Mouse (Mus musculus) urinary bladder, postnatal 36 days (tissue): ENCODE data around the gene Coro2b.
"Not testable (repeated sequence)": the region's sequence is repeated elsewhere in the genome, so short reads cannot be mapped to it uniquely, and the experiment has no call there.

Experiments
- DNase-seq, 2 experiments: peaks; one replicate each; pipeline ENCODE4 v3.0.0; 2022; ENCODE audit warnings: low spot score in 2 of 2, mixed read lengths in 1 of 2

Gene Coro2b

GRCm38 (mm10) chr9:62474206-62474605 is 62.6 kb downstream of the Coro2b start:
- DNase-seq: no peak

GRCm38 (mm10) chr9:62471541-62472189 is 65.2 kb downstream of the Coro2b start:
- peak in 1 of 2 experiments; percentile 26 for DNase-seq

- no peak for DNase-seq
These were observed 65.8 kb downstream of the Coro2b start for GRCm38 (mm10) chr9:62471041-62471440.

GRCm38 (mm10) chr9:62470398-62470797 is 66.4 kb downstream of the Coro2b start:
- peak; percentile 51 to 80 for DNase-seq

GRCm38 (mm10) chr9:62469696-62470095 is 67.1 kb downstream of the Coro2b start:
- DNase-seq: no peak

- DNase-seq: no peak
These were observed 67.7 kb downstream of the Coro2b start for GRCm38 (mm10) chr9:62469143-62469542.

- no peak for DNase-seq
These were observed 69.4 kb downstream of the Coro2b start for GRCm38 (mm10) chr9:62467413-62467784.

- DNase-seq: no peak
These were observed 70.0 kb downstream of the Coro2b start for GRCm38 (mm10) chr9:62466742-62467412.

- no peak for DNase-seq
These were observed 70.8 kb downstream of the Coro2b start for GRCm38 (mm10) chr9:62466053-62466452.

- DNase-seq: no peak
These were observed 72.1 kb downstream of the Coro2b start for GRCm38 (mm10) chr9:62464727-62465126.

GRCm38 (mm10) chr9:62461766-62462165 is 75.1 kb downstream of the Coro2b start:
- no peak for DNase-seq

- no peak for DNase-seq
These were observed 75.7 kb downstream of the Coro2b start for GRCm38 (mm10) chr9:62461095-62461494.

- DNase-seq: no peak
These were observed 76.8 kb downstream of the Coro2b start for GRCm38 (mm10) chr9:62460086-62460485.

- DNase-seq: no peak
These were observed 78.4 kb downstream of the Coro2b start for GRCm38 (mm10) chr9:62458457-62458856.

GRCm38 (mm10) chr9:62456015-62456414 is 80.8 kb downstream of the Coro2b start:
- peak; percentile 77 to 85 for DNase-seq

GRCm38 (mm10) chr9:62455210-62455969 is 81.5 kb downstream of the Coro2b start:
- no peak for DNase-seq

- no peak for DNase-seq
These were observed 84.4 kb downstream of the Coro2b start for GRCm38 (mm10) chr9:62452373-62452993.

- no peak for DNase-seq
These were observed 85.1 kb downstream of the Coro2b start for GRCm38 (mm10) chr9:62451585-62452372.

GRCm38 (mm10) chr9:62450862-62451261 is 86.0 kb downstream of the Coro2b start:
- no peak for DNase-seq

- no peak for DNase-seq
These were observed 86.5 kb downstream of the Coro2b start for GRCm38 (mm10) chr9:62450355-62450754.

GRCm38 (mm10) chr9:62447337-62447736 is 89.5 kb downstream of the Coro2b start:
- not testable (repeated sequence) for DNase-seq

GRCm38 (mm10) chr9:62438755-62439101 is 98.1 kb downstream of the Coro2b start:
- no peak for DNase-seq
